Mouse (Mus musculus) right cerebral cortex, postnatal 25 days (tissue): ENCODE data around the gene Ppp4c.

Experiments used
- DNase-seq: peaks from one replicate; pipeline ENCODE4 v3.0.0; 2022

Gene Ppp4c

GRCm38 (mm10) chr7:126791851-126792720 lies at the start of gene Ppp4c:
Ppp4c (minus strand) TSS chr7:126792496.
- DNase-seq: peak; percentile 97

- DNase-seq: no peak
These were observed 41.0 kb upstream of the Ppp4c start for GRCm38 (mm10) chr7:126833294-126833693.

- DNase-seq: peak; percentile 74
These were observed 39.8 kb upstream of the Ppp4c start for GRCm38 (mm10) chr7:126832036-126832598.

DNA sequence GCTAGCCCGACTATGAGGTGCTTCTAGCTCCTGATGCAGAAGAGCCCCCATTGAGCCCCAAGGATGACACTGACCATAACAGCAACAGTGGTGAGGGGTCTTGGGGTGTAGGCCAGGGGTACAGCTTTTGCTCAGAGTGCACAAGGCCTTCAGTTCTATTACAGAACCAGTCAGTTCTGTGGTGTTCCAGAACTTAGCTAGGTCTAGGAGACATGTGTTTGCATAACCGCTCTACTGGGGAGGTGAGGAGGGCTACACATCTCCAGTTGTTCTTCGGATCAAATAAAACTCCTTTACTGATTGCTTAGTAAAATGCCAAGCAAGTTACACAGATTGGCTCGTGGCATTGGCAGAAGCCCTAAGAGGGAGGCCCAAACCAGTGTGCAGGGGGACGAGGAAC lies 39.2 kb upstream of the Ppp4c start, which contains the start of gene 4930451I11Rik:
Gene 4930451I11Rik, minus strand, starts transcription at position 101 of the 400 bp plus-strand sequence.
- no peak for DNase-seq

DNA sequence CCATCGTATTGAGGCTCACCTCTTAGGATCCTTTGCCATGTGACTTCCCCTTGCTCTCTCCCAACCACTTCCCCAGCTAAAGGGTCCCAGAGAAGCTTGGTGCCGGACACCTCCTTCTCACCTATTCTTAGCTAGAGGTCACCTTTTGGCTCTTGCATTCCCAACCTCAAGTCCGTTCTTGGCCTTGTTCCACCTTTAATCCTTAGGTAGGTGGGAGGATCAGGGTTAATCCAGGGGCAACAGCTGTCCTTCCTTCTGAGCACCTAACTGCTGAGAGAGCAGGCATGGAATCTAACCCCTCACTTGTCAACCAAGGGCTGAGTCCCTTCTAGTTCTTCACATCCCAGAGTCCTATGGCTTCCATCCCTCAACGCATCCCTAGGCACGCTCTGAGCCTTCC lies 33.7 kb upstream of the Ppp4c start:
- DNase-seq: no peak

DNA sequence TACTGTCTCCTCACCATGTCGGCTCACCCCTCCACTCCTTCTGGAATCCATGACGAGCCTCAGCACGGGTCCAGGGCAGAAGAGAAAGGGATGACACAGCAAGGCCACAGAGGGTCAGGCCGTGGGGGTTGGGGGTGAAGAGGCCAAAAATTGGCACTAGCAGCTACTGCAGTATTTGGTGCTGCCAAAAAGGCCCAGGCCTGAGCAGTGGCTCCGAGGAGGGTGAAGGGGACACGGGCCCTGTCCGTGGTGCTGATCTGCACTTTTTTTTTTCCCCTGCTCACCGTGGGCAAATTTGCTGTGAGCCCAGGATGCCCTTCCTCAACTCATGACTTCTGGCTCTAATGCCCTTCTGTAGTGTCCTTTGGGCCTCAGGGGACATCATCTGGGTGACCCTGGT lies 33.1 kb upstream of the Ppp4c start:
- DNase-seq: no peak

- no peak for DNase-seq
These were observed 31.6 kb upstream of the Ppp4c start for GRCm38 (mm10) chr7:126823940-126824339.

GRCm38 (mm10) chr7:126823202-126823711 lies 31.0 kb upstream of the Ppp4c start:
- peak; percentile 38 for DNase-seq

DNA sequence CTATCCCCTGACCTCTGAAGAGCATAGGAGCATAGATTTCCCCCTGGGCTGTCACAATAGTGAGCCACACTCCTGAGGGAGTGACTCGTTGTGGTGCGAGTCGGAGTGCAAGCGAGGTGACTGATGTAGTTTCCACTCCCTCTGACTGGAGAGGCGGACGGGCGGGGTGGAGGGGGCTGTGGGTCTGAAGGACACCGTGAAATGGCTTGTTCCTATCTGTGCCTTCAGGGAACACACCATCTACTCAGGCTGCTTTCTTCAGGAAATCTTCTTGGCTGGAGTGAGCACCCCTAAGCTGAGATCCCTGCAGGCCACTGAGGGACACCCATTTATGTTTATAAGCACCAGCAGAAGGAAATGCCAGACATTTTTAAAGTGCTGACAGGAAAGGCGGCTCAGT lies 30.4 kb upstream of the Ppp4c start:
- DNase-seq: peak; percentile 23

DNA sequence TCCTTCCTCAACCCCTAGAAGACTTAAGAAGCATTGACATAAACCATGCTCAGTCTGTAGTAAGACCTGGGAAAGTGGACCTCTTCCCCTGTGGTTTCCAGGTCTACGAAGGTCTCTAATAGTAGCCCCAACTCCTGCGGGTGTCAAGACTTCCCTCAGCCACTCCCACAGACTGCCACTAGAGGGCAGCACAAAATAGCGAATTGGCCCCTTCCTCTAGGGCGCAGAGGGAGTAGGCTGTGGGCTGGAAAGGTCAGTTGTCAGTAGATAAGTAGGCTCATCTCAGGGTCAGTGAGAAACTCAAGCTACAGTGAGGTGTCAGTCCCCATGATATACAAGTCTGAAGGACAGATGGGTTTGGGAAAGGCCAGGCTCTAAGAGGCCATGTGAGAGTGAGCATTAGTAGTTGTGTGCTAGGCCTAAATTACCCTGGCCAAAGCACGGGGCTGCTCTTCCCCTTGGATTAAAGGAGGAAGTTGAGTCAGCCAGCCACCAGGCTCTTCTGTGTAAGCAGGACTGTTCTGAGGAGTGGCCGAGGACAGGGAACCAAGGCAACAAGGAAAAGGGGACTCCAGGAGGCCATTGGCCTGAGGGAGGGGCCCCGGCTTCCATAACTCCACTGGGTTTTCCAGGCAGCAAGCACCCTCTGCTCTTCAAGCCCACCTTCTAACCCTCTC lies 29.7 kb upstream of the Ppp4c start:
- peak; percentile 78 for DNase-seq

DNA sequence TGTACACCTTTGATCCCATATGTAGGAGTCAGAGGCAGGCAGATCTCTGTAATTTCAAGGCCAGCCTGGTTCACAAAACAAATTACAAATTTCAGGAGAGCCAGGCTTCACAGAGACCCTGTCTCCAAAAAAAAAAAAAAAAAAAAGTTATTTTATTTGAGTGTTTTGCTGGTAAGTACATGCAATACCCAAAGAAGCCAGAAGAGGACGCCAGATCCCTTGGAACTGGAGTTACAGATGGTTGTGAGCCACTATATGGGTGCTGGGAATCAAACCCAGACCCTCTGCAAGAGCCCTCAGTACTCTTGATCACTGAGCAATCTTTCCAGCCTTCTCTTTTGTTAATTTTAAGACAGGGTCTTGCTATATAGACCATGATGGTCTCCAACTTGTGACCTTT lies 26.5 kb upstream of the Ppp4c start:
- no peak for DNase-seq

DNA sequence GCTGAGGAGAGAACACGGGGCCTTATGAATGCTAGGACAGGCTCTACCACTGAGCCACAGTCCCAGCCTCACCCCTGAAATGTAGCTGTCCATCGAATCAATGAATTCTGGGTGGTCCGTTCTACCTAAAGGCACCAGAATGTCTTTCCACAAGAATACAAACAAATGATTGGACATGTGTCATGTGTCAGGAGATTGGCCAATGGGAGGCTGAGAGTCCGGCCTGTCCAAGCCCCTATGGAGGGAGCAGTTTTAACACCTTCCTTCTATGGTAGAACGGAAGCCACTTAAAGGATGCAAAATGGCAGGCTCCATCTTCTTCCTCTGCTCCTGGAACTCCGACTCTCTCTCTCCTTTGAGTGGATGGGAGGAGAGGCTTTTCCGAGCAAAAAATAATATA lies 25.3 kb upstream of the Ppp4c start:
- no peak for DNase-seq

DNA sequence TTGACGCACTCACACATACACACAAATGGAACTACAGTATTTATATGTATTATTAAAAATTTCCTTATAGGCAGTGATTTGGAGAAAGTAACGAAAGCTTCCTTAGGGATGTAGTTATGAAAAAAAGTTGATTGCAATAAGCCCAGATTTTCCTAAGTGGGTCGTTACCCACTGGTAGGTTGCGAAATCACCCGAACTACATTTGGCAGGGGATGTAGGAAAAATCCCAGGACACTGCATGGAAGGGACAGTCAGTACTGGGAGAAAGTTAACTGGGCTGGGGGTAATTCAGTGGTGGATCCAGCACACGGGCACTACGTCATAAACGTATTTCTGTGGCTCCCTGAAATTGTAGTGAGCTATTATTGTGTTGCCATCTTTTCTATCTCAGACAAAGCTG lies 24.2 kb upstream of the Ppp4c start:
- DNase-seq: no peak

- DNase-seq: no peak
These were observed 23.5 kb upstream of the Ppp4c start for GRCm38 (mm10) chr7:126815726-126816222.

DNA sequence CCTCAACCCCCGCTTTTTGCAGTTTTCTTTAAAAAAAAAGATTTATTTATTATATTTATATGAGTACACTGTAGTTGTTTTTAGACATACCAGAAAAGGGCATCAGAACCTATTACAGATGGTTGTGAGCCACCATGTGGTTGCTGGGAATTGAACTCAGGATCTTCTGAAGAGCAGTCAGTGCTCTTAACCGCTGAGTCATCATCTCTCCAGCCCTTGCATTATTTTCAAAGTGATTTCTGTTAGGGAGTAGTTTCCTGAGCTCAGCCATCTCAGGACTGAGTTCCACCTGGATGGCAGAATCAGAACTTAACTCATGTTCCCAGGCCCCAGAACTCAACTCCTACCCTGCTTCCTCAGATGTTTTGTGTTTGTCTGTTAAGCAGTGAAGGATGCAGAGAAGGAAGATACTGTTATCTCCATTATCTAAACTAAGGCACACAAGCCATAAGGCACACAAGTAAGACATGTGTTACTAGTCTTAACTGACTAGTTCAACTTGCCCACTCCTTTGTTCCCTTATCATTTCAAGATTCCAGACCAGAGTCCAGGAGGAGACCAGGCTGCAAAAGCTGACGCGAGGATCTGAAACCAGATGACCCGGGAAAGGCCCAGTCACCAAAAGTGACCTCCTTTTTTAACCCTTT lies 17.6 kb upstream of the Ppp4c start:
- DNase-seq: no peak

DNA sequence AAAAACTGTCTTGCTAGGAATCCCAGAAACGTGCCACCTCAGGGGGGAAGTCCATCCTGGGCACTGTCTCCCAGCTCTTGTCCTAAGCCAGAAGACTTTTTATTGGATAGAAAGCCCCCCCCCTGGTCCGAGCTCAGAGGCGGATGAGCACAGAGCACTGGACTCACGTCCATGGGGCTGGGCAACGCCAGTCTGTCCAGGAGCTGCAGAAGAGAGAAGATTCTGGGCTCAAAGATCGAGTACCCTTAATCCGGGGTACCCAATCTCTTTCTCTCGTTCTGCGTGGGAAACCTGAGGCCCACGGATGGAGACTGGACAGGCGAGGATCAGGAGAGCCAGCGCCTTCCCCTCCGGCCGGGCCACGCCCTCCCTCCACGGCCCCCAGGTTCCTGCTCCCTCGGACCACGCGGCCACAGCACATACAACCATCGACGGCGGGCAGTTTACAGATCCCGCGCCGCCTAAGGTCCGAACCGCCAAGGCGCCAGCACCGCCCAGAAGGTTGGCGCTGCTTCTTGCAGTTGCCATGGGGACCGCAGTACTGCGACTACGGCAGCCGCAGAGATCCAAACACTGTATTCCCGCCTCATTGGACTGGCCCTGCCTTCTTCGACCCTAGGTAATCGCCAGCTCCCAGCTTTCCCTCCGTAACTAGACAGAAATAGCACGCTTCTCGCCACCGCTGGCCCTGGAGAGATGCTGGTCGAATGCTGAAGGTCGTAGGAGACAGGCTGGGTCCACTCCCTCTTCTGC lies 16.6 kb upstream of the Ppp4c start:
- DNase-seq: peak; percentile 93

- DNase-seq: no peak
These were observed 15.1 kb upstream of the Ppp4c start for GRCm38 (mm10) chr7:126807405-126807804.

DNA sequence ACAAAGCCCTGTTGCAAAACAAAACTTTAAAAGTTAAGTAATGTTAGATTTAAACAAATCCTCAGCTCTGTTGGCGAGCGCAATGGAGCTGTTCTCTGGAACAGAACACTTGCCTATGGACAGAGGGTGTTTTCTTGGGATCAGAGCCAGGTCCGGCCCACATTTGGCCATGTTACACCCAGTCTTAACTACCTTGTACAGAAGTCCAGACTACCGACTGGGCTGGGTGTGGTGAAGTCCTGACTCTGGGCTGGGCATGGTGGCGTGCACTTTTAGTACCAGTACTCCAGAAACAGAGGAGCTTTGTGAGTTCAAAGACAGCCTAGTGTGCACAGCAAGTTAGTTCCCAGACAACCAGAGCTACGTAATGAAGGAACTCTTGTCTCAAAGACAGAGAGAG lies 14.7 kb upstream of the Ppp4c start:
- no peak for DNase-seq

DNA sequence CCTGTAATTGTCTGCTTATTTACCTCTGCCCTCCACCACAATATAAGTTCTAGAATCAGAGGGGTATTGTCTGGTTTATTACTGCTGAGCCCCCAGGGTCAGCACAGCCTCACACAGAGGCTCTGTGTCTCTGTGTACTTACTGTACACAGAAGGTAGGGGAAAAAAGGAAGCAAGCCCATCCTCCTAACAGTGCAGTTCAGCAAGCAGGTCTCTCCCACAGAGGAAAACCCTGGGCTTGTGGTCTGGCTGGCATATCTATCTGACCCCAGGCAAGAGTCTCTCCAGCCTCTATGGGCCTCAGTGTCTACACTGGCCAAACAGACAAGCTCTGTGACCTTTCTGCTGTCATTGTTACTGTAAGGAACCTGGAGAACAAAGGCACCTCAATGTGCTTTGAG lies 11.5 kb upstream of the Ppp4c start:
- DNase-seq: no peak

- no peak for DNase-seq
These were observed 10.9 kb upstream of the Ppp4c start for GRCm38 (mm10) chr7:126803181-126803580.

- DNase-seq: no peak
These were observed 10.0 kb upstream of the Ppp4c start for GRCm38 (mm10) chr7:126802134-126802889.
